Mouse (Mus musculus): ENCODE measurements around the gene Dbn1. TPM values are rescaled to one million over a fixed set of nuclear protein-coding genes. Genes with fewer than 3 reads are reported as not detected.
"Not testable (repeated sequence)": the region's sequence is repeated elsewhere in the genome, so short reads cannot be mapped to it uniquely, and the experiment has no call there.

The Dbn1 gene
- total RNA-seq, 1 experiment from 2014 or later: 0.12 TPM

- peak; percentile 17; the same call in 1 of the 2 replicates for ATAC-seq (ENCODE audit: extremely low read depth, insufficient number of reproducible peaks, low FRiP score, poor library complexity, severe bottlenecking)
Measured at GRCm38 (mm10) chr13:55464027-55464884, 23.7 kb downstream of the Dbn1 start, which contains the start of gene Prr7. Prr7 (plus strand) TSS chr13:55464267.

- no peak for ATAC-seq (ENCODE audit: extremely low read depth, insufficient number of reproducible peaks, low FRiP score, poor library complexity, severe bottlenecking)
Measured at GRCm38 (mm10) chr13:55463399-55464026, 24.4 kb downstream of the Dbn1 start.

GRCm38 (mm10) chr13:55462965-55463364, 24.9 kb downstream of the Dbn1 start:
- no peak for ATAC-seq (ENCODE audit: extremely low read depth, insufficient number of reproducible peaks, low FRiP score, poor library complexity, severe bottlenecking)

- no peak for ATAC-seq (ENCODE audit: extremely low read depth, insufficient number of reproducible peaks, low FRiP score, poor library complexity, severe bottlenecking)
Measured at GRCm38 (mm10) chr13:55451785-55452549, 35.9 kb downstream of the Dbn1 start.

DNA sequence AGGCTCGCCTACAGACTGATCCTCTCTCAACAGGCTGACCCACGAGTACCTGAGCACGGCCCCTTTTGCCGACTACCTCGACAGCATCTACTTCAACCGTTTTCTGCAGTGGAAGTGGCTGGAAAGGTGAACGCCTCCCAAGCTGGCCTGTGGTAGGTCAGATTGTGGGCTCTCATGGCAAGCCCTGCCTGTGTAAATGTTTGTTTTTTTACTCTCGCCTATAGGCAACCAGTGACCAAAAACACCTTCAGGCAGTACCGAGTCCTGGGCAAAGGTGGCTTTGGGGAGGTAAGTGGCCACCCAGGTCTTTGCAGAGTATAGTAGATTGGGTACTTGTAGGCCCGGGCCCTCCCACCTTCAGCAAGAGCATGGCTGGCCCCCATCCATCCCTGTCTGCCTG, 36.6 kb downstream of the Dbn1 start:
- no peak for ATAC-seq (ENCODE audit: extremely low read depth, insufficient number of reproducible peaks, low FRiP score, poor library complexity, severe bottlenecking)

- ATAC-seq (ENCODE audit: extremely low read depth, insufficient number of reproducible peaks, low FRiP score, poor library complexity, severe bottlenecking): no peak
Measured at GRCm38 (mm10) chr13:55450511-55450980, 37.4 kb downstream of the Dbn1 start.

DNA sequence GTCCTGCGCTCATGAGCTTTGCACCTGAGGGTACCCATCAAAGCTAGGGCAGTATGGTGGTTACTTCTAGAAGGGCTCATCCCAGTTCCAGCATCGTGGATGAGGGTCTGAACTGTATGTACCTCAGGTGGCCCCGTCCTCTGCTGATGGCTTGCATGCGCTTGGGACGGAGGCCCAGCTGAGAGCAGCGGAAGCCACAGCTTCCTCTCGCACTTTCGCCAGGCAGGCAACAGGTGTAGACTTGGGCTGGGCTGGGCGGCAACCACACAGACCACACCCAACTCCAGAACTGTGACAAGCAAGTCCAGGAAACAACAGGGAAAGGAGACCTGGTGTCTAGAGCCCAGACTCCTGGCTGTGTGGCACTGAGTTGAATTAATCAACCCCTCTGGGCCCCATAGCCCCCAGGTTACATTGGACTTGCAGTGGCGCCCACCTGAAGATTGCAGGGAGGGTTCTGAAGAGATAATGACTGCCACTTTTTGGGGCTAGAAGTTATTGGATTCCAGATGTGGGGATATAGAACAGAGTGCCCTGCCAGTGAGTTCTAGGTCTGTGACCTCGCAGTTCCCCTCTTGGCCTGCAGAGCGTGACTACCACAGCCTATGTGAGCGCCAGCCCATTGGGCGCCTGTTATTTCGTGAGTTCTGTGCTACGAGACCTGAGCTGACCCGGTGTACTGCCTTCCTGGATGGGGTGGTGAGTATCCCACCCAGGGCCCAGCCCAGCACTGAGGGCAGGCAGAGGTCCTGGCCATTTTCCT, 38.1 kb downstream of the Dbn1 start:
- ATAC-seq (ENCODE audit: extremely low read depth, insufficient number of reproducible peaks, low FRiP score, poor library complexity, severe bottlenecking): peak; percentile 17; the same call in 1 of the 2 replicates

DNA sequence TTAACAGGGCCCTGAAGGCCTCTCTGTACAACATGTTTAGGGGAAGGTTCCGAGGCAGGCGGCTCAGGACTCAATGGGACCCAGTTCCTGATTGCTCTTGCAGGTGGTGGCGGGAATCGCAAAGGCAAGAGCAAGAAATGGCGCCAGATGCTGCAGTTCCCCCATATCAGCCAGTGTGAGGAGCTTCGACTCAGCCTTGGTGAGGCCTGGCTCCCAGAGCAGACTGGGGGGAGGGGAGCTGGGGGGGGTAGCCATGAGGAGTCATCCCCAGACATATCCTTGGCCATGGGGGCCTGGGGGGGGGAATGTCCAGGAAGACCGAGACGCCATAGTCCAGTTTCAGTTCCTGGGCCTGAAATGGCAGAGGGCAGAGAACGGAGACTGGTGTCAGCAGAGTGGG, 38.7 kb downstream of the Dbn1 start:
- ATAC-seq (ENCODE audit: extremely low read depth, insufficient number of reproducible peaks, low FRiP score, poor library complexity, severe bottlenecking): no peak

DNA sequence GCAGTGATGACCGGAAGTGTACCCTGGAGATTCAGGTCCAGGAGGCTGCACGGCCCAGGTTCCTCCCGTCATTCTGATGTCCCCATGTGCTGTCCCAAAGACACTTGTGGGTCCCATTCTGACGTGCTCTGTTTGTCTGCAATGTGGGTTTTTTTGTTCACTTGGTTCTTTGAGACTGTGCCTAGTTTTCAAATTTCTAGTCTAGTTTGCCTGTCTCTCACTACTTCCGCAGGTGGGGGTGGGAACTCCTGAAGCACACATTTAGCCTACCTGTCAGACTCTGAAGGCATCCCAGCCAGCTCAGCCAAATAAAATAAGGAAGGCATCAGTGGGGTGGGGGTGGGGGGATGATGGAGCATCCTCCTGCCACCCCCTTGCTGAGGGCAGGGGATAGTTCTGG, 39.8 kb downstream of the Dbn1 start:
- ATAC-seq (ENCODE audit: extremely low read depth, insufficient number of reproducible peaks, low FRiP score, poor library complexity, severe bottlenecking): no peak

GRCm38 (mm10) chr13:55447543-55447943, 40.4 kb downstream of the Dbn1 start:
- peak; percentile 49 for ATAC-seq (ENCODE audit: extremely low read depth, insufficient number of reproducible peaks, low FRiP score, poor library complexity, severe bottlenecking)

- no peak for ATAC-seq (ENCODE audit: extremely low read depth, insufficient number of reproducible peaks, low FRiP score, poor library complexity, severe bottlenecking)
Measured at GRCm38 (mm10) chr13:55446483-55447105, 41.3 kb downstream of the Dbn1 start.

GRCm38 (mm10) chr13:55445361-55446091, 42.4 kb downstream of the Dbn1 start:
- no peak for ATAC-seq (ENCODE audit: extremely low read depth, insufficient number of reproducible peaks, low FRiP score, poor library complexity, severe bottlenecking)

GRCm38 (mm10) chr13:55444937-55445315, 43.0 kb downstream of the Dbn1 start, which contains the start of gene Grk6:
Grk6 (plus strand) TSS chr13:55445072.
- peak; percentile 75 for ATAC-seq (ENCODE audit: extremely low read depth, insufficient number of reproducible peaks, low FRiP score, poor library complexity, severe bottlenecking)

DNA sequence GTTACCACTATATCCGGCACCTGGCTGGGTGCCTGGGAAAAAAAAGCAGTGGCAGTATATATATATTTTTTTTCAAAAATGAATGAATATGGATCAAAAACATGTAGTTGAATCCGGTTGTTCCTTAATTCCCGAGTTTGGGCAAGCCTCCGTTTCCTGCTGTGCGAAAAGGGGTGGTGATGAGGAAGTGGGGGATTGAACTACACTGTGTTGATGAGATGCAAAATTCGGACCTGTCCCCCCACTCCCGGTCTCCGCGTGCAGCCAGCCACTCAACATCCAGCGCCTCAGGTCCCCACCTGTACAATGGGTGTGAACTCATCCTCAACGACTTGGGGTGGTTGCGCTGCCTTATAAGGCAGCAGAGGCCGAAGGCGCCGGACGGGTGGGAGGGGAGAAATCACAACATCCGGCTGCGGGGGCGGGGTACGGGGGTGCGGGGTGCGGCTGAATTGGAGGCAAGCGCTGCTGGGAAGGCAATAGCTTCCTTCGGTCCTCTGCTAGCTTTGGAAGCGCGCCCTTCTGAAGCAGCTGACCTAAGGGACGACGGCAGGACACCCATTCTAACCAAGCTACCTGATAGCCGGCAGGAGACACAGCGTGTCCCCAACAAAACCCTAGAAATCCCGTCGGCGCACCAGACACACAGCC, 43.5 kb downstream of the Dbn1 start:
- peak; percentile 24 for ATAC-seq (ENCODE audit: extremely low read depth, insufficient number of reproducible peaks, low FRiP score, poor library complexity, severe bottlenecking)

DNA sequence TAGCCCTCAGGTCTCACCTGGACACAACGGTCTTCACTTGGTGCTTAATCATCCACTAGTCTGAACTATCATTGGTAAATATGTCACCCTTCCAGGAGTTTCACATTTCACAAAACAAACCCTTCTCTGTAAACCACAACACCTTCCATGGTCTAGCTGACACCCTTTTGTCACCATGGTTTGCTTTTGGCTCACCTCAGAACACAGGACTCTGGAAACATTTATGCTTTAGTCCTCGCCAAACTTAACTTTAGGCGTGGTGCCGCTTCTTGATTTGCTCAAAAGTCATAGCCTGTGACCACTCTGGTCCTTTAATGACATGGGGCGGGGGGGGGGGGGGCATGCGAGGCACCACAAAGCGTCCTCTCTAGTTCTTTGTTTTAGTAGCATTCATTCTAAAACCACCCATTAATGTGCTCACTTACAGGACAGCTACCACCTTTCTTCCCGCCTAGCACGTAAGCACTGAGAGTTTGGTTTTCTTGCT, 44.1 kb downstream of the Dbn1 start:
- ATAC-seq (ENCODE audit: extremely low read depth, insufficient number of reproducible peaks, low FRiP score, poor library complexity, severe bottlenecking): 0 out of 2 replicates have a peak, but pooled peaks have one; percentile 2

DNA sequence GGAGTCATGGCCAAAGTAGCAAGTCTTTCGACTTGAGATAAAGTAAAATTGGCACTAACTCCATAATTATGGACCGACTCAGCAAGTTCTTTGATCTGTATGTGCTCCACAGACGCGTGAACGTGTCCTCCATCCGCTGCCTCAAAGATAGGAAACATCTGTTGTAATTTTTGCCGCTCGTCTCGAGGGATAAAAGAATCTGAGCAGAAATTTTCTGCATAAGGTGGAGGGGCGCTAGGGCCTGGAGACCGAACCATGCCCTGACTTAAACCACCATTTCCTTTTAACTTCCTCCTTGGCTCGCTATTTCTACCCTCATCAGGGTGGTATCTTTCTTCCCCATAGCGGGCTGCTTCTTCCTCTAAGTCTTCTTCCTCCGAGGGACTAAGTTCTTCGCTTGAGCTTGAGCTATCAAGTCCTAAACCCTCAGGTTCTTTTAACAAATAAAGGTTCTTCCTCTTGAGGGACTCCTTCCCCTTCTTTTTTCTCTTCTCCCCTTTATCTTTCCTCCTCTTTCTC, 50.7 kb downstream of the Dbn1 start:
- ATAC-seq (ENCODE audit: extremely low read depth, insufficient number of reproducible peaks, low FRiP score, poor library complexity, severe bottlenecking): not testable (repeated sequence)
